Mouse (Mus musculus): ENCODE results near the gene C1galt1c1. TPM values are rescaled to one million over a fixed set of nuclear protein-coding genes. Genes with fewer than 3 reads are reported as not detected.

The C1galt1c1 gene
- 0.97 and 1.1 TPM in 2 replicates for polyA plus RNA-seq (2012; ENCODE audit: low replicate concordance)

GRCm38 (mm10) chrX:38634801-38635637, at the start of gene C1galt1c1:
Gene C1galt1c1 (minus strand): TSS chrX:38635087.

DNA sequence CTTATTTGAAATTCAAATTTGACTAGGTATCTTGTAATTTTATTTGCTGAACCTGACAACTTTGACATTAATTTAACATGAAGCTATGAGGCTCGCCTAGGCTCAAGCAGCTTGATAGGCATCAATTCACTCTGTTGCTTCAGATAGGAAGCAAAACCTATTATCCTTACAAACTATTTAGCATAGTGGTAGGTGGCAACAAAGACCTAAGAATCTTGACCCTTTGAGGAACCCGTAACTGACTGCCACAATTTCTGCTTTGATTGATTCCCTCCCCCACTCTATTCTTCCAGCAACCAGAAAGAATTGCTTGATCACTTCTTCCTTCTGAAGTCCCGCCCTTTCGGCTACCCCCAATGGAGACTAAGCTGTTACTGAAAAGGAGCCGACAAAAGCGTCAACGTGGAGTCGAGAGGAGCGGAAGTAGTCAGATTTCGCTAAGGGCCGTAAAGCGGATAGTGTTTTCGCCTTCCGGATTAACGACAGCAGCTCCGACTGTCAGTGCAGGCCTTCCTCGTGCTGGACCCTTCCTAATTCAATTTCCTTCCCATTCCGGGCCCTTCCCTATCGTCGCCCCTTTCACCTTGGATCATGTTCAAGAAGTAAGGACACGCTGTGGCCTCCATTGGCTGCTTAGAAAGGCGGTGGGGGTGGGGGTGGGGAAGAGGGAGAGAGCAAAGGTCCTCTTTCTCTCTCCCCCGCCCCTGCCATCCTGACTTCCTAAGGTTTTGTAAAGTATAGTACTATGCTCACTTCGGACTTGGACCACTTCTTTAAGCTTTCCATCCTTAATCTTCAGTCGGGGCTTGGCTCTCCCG, 34.5 kb downstream of the C1galt1c1 start, which contains the start of gene Mcts1:
Mcts1 (plus strand) TSS at position 402 of the 818 bp plus-strand sequence.

Other genes with a start within 250 kb of the C1galt1c1 start
- gene Lamp2, start 178.6 kb downstream of the C1galt1c1 start, polyA plus RNA-seq (2012; ENCODE audit: low replicate concordance): 3.5 and 12.1 TPM in 2 replicates
- gene Cul4b, start 58.9 kb downstream of the C1galt1c1 start, polyA plus RNA-seq (2012; ENCODE audit: low replicate concordance): 9.1 and 13.1 TPM in 2 replicates
- gene Mcts1, start 34.5 kb downstream of the C1galt1c1 start, polyA plus RNA-seq (2012; ENCODE audit: low replicate concordance): 0.79 and 1.8 TPM in 2 replicates
- gene 6030498E09Rik, start 137.6 kb upstream of the C1galt1c1 start, polyA plus RNA-seq (2012; ENCODE audit: low replicate concordance): not detected in 2 replicates